Mouse (Mus musculus): Measurements from ENCODE around the gene Btf3l4. TPM values are rescaled to one million over a fixed set of nuclear protein-coding genes. Genes with fewer than 3 reads are reported as not detected.

Gene Btf3l4
- polyA plus RNA-seq (2016; fragmentation: Nextera tagmentation; extraction: Ambion mirVana) = 213 and 242 TPM in 2 replicates

GRCm38 (mm10) chr4:108832916-108833827, at the start of gene Btf3l4:
TSS of gene Btf3l4 (minus strand) at chr4:108833614.
- Histone ChIP-seq H3K36me3 (peaks cover 27% of the 10 kb centered on the region), H3K9me3 (replicated peaks) (no peaks in the 10 kb centered on the region), H3K27ac (replicated peaks) (peak within 1 kb of the TSS; percentile 100), H3K4me3 (peak within 1 kb of the TSS; percentile 98), H3K27me3 (ENCODE audit: low read depth, poor library complexity, severe bottlenecking) (no peaks in the 10 kb centered on the region), H3K4me1 (peaks cover 33% of the 10 kb centered on the region)
- peak; percentile 97 for DNase-seq (ENCODE audit: low spot score)
- WGBS = under 1% methylated on average over 73 of the region's 73 CpGs

GRCm38 (mm10) chr4:108878963-108879822, 45.8 kb upstream of the Btf3l4 start, which contains the start of gene Rab3b:
TSS of gene Rab3b (plus strand) at chr4:108879063.
- Histone ChIP-seq H3K9me3 (replicated peaks) (no peaks in the 10 kb centered on the region), H3K4me1 (peaks cover 17% of the 10 kb centered on the region), H3K27me3 (ENCODE audit: low read depth, poor library complexity, severe bottlenecking) (peaks cover 31% of the 10 kb centered on the region), H3K36me3 (no peaks in the 10 kb centered on the region), H3K4me3 (peak within 1 kb of the TSS; percentile 80), H3K27ac (replicated peaks) (peak within 1 kb of the TSS; percentile 74)
- under 1% methylated on average over 46 of the region's 46 CpGs for WGBS
- DNase-seq (ENCODE audit: low spot score) = peak; percentile 73

GRCm38 (mm10) chr4:108877901-108878300, 44.5 kb upstream of the Btf3l4 start:
- Histone ChIP-seq H3K4me3 (no peak overlapping the region), H3K36me3 (no peaks in the 10 kb centered on the region), H3K27me3 (ENCODE audit: low read depth, poor library complexity, severe bottlenecking) (peaks cover 31% of the 10 kb centered on the region), H3K9me3 (replicated peaks) (no peaks in the 10 kb centered on the region), H3K27ac (replicated peaks) (no peak overlapping the region), H3K4me1 (peaks cover 13% of the 10 kb centered on the region)
- WGBS = 78% methylated on average over 6 of the region's 6 CpGs
- no peak for DNase-seq (ENCODE audit: low spot score)

GRCm38 (mm10) chr4:108873746-108874145, 40.3 kb upstream of the Btf3l4 start:
- Histone ChIP-seq H3K27me3 (ENCODE audit: low read depth, poor library complexity, severe bottlenecking) (peaks cover 14% of the 10 kb centered on the region), H3K9me3 (replicated peaks) (no peaks in the 10 kb centered on the region), H3K27ac (replicated peaks) (no peak overlapping the region), H3K4me1 (no peaks in the 10 kb centered on the region), H3K36me3 (no peaks in the 10 kb centered on the region), H3K4me3 (no peak overlapping the region)
- 87% methylated on average over 5 of the region's 5 CpGs for WGBS
- no peak for DNase-seq (ENCODE audit: low spot score)

GRCm38 (mm10) chr4:108869730-108870374, 36.4 kb upstream of the Btf3l4 start:
- Histone ChIP-seq H3K4me3 (no peak overlapping the region), H3K27me3 (ENCODE audit: low read depth, poor library complexity, severe bottlenecking) (no peaks in the 10 kb centered on the region), H3K27ac (replicated peaks) (no peak overlapping the region), H3K9me3 (replicated peaks) (no peaks in the 10 kb centered on the region), H3K36me3 (no peaks in the 10 kb centered on the region), H3K4me1 (no peaks in the 10 kb centered on the region)
- WGBS = 37% methylated on average over 10 of the region's 10 CpGs
- DNase-seq (ENCODE audit: low spot score) = peak; percentile 71

- no peaks in the 10 kb centered on the region for H3K27me3 ChIP-seq (ENCODE audit: low read depth, poor library complexity, severe bottlenecking)
- H3K36me3 ChIP-seq = peaks cover 26% of the 10 kb centered on the region
These were observed 33.4 kb upstream of the Btf3l4 start for GRCm38 (mm10) chr4:108866806-108867205.

GRCm38 (mm10) chr4:108848505-108848848, 15.1 kb upstream of the Btf3l4 start, which contains the start of gene A730015C16Rik:
TSS of gene A730015C16Rik (minus strand) at chr4:108848619.
- Histone ChIP-seq H3K27me3 (ENCODE audit: low read depth, poor library complexity, severe bottlenecking) (no peaks in the 10 kb centered on the region), H3K4me1 (peaks cover 33% of the 10 kb centered on the region), H3K27ac (replicated peaks) (peak within 1 kb of the TSS; percentile 86), H3K36me3 (peaks cover 32% of the 10 kb centered on the region), H3K9me3 (replicated peaks) (no peaks in the 10 kb centered on the region), H3K4me3 (peak within 1 kb of the TSS; percentile 91)
- 15% methylated on average over 20 of the region's 20 CpGs for WGBS
- DNase-seq (ENCODE audit: low spot score) = no peak

More at GRCm38 (mm10) chr4:108866806-108867205, 33.4 kb upstream of the Btf3l4 start:
- no peak overlapping the region for H3K4me3 ChIP-seq
- no peaks in the 10 kb centered on the region for H3K4me1 ChIP-seq
- no peaks in the 10 kb centered on the region for H3K9me3 ChIP-seq (replicated peaks)
- WGBS = 87% methylated on average over 7 of the region's 7 CpGs
- DNase-seq (ENCODE audit: low spot score) = no peak
- H3K27ac ChIP-seq (replicated peaks) = no peak overlapping the region

- peak within 1 kb of the TSS; percentile 86 for H3K27ac ChIP-seq (replicated peaks)
- peak; percentile 85 for DNase-seq (ENCODE audit: low spot score)
- H3K36me3 ChIP-seq = peaks cover 26% of the 10 kb centered on the region
- H3K4me1 ChIP-seq = peaks cover 38% of the 10 kb centered on the region
- peak within 1 kb of the TSS; percentile 91 for H3K4me3 ChIP-seq
- under 1% methylated on average over 77 of the region's 77 CpGs for WGBS
- H3K27me3 ChIP-seq (ENCODE audit: low read depth, poor library complexity, severe bottlenecking) = no peaks in the 10 kb centered on the region
- no peaks in the 10 kb centered on the region for H3K9me3 ChIP-seq (replicated peaks)
These were observed 14.5 kb upstream of the Btf3l4 start, which contains the start of gene Kti12 for GRCm38 (mm10) chr4:108847715-108848504. TSS of gene Kti12 (plus strand) at chr4:108847785.

GRCm38 (mm10) chr4:108845824-108846569, 12.6 kb upstream of the Btf3l4 start:
- Histone ChIP-seq H3K27ac (replicated peaks) (no peak overlapping the region), H3K4me3 (no peak overlapping the region), H3K4me1 (peaks cover 39% of the 10 kb centered on the region), H3K27me3 (ENCODE audit: low read depth, poor library complexity, severe bottlenecking) (no peaks in the 10 kb centered on the region), H3K36me3 (peaks cover 26% of the 10 kb centered on the region), H3K9me3 (replicated peaks) (no peaks in the 10 kb centered on the region)
- DNase-seq (ENCODE audit: low spot score) = no peak
- WGBS = 91% methylated on average over 5 of the region's 5 CpGs

GRCm38 (mm10) chr4:108843336-108843735, 9.9 kb upstream of the Btf3l4 start:
- Histone ChIP-seq H3K27ac (replicated peaks) (peak overlapping the region; percentile 46), H3K4me1 (peaks cover 21% of the 10 kb centered on the region), H3K36me3 (peaks cover 15% of the 10 kb centered on the region), H3K4me3 (no peak overlapping the region), H3K9me3 (replicated peaks) (no peaks in the 10 kb centered on the region), H3K27me3 (ENCODE audit: low read depth, poor library complexity, severe bottlenecking) (no peaks in the 10 kb centered on the region)
- no peak for DNase-seq (ENCODE audit: low spot score)

- WGBS = 90% methylated on average over 7 of the region's 7 CpGs
- Histone ChIP-seq H3K9me3 (replicated peaks) (no peaks in the 10 kb centered on the region), H3K27ac (replicated peaks) (no peak overlapping the region), H3K36me3 (peaks cover 15% of the 10 kb centered on the region), H3K4me1 (peaks cover 15% of the 10 kb centered on the region), H3K27me3 (ENCODE audit: low read depth, poor library complexity, severe bottlenecking) (no peaks in the 10 kb centered on the region), H3K4me3 (no peak overlapping the region)
- DNase-seq (ENCODE audit: low spot score) = no peak
These were observed 8.6 kb upstream of the Btf3l4 start for GRCm38 (mm10) chr4:108841920-108842578.

All from midbrain, embryonic 10.5 days (tissue).